Mouse (Mus musculus) lung, embryonic 16.5 days (tissue): Measurements from ENCODE around the gene Foxf2. TPM values are rescaled to one million over a fixed set of nuclear protein-coding genes. Genes with fewer than 3 reads are reported as not detected.
A peak's percentile ranks its signal among the peaks of the same experiment; 100 is the strongest.

Source experiments
- ATAC-seq: fragments of 200-750 bp; cut with Nextera tagmentation; 2 replicates; pipeline ENCODE4 v1.8.0; 2017; ENCODE audit warnings: low read depth, mild to moderate bottlenecking, moderate library complexity
- H3K27ac ChIP-seq: fragments of 300-500 bp; sonication (generic); 2 replicates; pipeline ENCODE4 v1.5.1; 2014; ENCODE audit warnings: mild to moderate bottlenecking, control low read depth, low read length
- H3K27me3 ChIP-seq: fragments of 300-500 bp; sonication (generic); 2 replicates; pipeline ENCODE4 v1.6.1; 2014; ENCODE audit warnings: low read depth, low read length, mixed read lengths; ENCODE audit not compliant: control insufficient read depth, insufficient read depth
- H3K36me3 ChIP-seq: fragments of 300-500 bp; sonication (generic); 2 replicates; pipeline ENCODE4 v1.6.1; 2014; ENCODE audit warnings: low read length; ENCODE audit not compliant: control insufficient read depth, insufficient read depth
- H3K4me1 ChIP-seq: fragments of 300-500 bp; sonication (generic); replicated peaks from 2 replicates; pipeline ENCODE4 v1.6.1; 2014; ENCODE audit warnings: low read length, mixed read lengths; ENCODE audit not compliant: control insufficient read depth, insufficient read depth
- H3K4me2 ChIP-seq: fragments of 300-500 bp; sonication (generic); 2 replicates; pipeline ENCODE4 v1.6.1; 2014; ENCODE audit warnings: low read depth, low read length, control low read depth
- H3K4me3 ChIP-seq: fragments of 300-500 bp; sonication (generic); 2 replicates; pipeline ENCODE4 v1.5.1; 2014; ENCODE audit warnings: mild to moderate bottlenecking, low read length, control low read depth
- H3K9ac ChIP-seq: fragments of 300-500 bp; sonication (generic); 2 replicates; pipeline ENCODE4 v1.6.1; 2014; ENCODE audit warnings: low read length, control low read depth
- H3K9me3 ChIP-seq: fragments of 300-500 bp; sonication (generic); 2 replicates; pipeline ENCODE4 v1.6.1; 2016; ENCODE audit warnings: low read length; ENCODE audit not compliant: control insufficient read depth
- WGBS: fragments of 180-500 bp; shearing (Covaris S2); extraction: QIAGEN DNeasy Blood & Tissue Kit; methylation state at CpG from one replicate; pipeline ENCODE4 v1.1.7; 2014; 5-methylcytosine and 5-hydroxymethylcytosine counted together
- polyA plus RNA-seq: library from polyadenylated mRNA; unstranded; fragments of >200 nt; fragmentation: Nextera tagmentation; extraction: Ambion mirVana; gene quantifications from 2 replicates; pipeline ENCODE4 v1.2.1, GENCODE M21; 2015

Foxf2 gene
- 19.4 and 22.9 TPM in 2 replicates for polyA plus RNA-seq

DNA sequence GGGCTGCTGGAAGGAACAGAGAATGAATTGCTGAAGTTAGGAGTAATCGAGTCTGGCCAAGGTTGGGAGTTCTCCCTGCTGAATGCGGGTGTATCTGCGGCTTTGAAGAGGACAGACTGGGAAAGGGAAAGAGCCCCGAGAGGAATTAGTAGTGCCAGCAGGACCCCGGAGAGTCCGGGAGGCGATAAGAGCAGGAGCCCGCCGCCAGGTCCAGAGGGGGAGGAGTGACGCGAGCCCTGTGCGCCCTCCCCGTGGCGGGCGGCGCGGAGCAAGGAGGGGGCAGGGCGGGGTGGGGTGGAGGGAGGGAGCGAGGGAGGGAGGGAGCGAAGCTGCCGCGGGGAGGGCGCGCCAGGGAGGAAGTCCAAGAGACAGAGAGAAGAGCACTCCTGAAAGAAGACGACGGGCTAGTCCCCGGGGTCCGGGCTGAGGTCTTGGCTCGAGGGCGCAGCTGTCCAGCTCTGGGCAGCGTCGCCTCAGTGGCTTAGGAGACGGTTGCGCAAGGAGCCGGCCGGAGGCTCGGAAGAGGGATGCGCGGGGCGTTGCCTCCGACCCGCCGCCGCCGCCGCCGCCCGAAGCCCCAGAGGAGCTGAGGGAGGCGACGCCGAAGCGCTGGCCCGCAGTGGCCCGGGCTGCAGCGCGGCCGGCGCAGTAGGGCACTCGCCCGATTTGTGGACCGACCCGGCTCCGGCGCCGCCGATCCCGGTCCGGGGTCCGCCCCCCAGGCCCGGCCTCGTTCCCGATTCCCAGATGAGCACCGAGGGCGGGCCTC, at the start of gene Foxf2:
Gene Foxf2, plus strand, starts transcription at position 484 of the 769 bp plus-strand sequence.
- Histone ChIP-seq H3K4me2 (peak within 1 kb of the TSS; percentile 78), H3K9ac (peak within 1 kb of the TSS; percentile 86), H3K9me3 (no peaks in the 10 kb centered on the region), H3K27ac (peak within 1 kb of the TSS; percentile 86), H3K4me1 (peaks cover 6% of the 10 kb centered on the region; the same call in 1 of the 2 replicates), H3K36me3 (no peaks in the 10 kb centered on the region), H3K27me3 (peaks cover 92% of the 10 kb centered on the region), H3K4me3 (peak within 1 kb of the TSS; percentile 68)
- under 1% methylated on average over 48 of the region's 74 CpGs for WGBS
- peak; percentile 89 for ATAC-seq

DNA sequence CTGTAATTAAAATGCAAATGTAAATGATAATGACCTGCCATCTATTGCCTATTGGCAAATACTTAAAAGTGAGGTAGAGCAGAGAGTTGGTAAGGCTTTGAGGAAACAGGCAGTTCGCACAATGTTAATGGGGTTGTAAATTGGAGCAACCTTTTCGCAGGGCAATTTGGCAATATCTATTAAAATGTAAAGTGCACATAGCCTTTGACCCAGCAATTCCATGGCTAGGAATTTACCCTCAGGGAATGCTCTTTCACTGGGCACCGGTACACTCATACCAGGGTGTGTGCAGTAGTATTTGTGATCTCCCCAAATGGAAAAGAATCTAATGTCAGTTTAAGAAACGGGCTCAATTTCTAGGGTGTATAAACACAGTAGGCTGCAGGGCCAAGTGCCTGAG, 48.9 kb upstream of the Foxf2 start:
- H3K9ac ChIP-seq, result no peak overlapping the region
- no peaks in the 10 kb centered on the region for H3K36me3 ChIP-seq
- 78% methylated on average over 4 of the region's 4 CpGs for WGBS
- no peaks in the 10 kb centered on the region for H3K27me3 ChIP-seq
- H3K4me1 ChIP-seq, result no peaks in the 10 kb centered on the region
- H3K4me3 ChIP-seq, result no peak overlapping the region
- no peak overlapping the region for H3K27ac ChIP-seq
- no peak for ATAC-seq
- no peaks in the 10 kb centered on the region for H3K9me3 ChIP-seq
- no peak overlapping the region for H3K4me2 ChIP-seq

DNA sequence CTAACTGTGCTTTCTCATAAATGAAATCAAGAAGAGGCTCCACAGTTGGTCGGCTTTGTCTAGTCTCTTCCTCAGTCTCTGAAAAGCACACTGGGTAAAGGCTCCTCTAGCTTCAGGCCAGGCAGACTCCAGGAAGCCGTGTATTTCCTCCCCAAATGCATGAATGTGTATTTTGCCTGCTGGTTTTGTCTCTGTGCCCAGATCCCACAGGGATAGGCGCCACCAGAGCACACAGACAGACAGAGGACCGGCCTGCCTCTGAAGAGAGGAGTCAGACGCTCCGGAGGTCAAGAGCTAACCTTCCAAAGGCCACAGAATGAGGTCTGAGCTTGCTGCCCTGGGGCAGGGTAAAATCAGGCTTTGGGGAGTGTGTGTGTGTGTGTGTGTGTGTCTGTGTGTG, 48.0 kb upstream of the Foxf2 start:
- no peaks in the 10 kb centered on the region for H3K27me3 ChIP-seq
- H3K9ac ChIP-seq, result no peak overlapping the region
- H3K4me1 ChIP-seq, result no peaks in the 10 kb centered on the region
- H3K4me2 ChIP-seq, result no peak overlapping the region
- no peak overlapping the region for H3K4me3 ChIP-seq
- no peaks in the 10 kb centered on the region for H3K36me3 ChIP-seq
- no peak overlapping the region for H3K27ac ChIP-seq
- H3K9me3 ChIP-seq, result no peaks in the 10 kb centered on the region
- peak; percentile 47; the same call in 1 of the 2 replicates for ATAC-seq
- 21% methylated on average over 6 of the region's 6 CpGs for WGBS

DNA sequence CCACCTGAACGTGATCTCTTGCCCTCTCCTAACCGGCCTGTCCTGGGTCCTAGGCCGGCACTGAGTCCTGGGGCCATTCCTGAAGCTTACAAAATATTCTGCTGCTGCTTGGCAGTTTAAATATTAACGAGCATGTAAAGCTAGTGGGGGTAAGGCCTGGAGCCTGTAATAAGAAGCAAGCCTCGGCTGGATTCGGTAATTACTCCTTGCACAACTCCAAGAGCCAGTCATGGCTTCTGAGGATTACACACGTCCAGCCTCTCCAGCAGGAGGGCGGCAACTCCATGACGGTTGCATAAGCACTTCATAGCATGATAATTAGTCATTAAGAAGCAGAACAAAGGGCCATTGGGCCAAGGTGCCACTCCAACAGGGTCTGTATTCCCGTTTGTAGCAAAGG, 47.2 kb upstream of the Foxf2 start:
- H3K27me3 ChIP-seq, result no peaks in the 10 kb centered on the region
- no peaks in the 10 kb centered on the region for H3K9me3 ChIP-seq
- H3K4me1 ChIP-seq, result no peaks in the 10 kb centered on the region
- H3K27ac ChIP-seq, result no peak overlapping the region
- no peak overlapping the region for H3K9ac ChIP-seq
- H3K4me3 ChIP-seq, result no peak overlapping the region
- ATAC-seq, result peak; percentile 61
- H3K4me2 ChIP-seq, result no peak overlapping the region
- 59% methylated on average over 10 of the region's 10 CpGs for WGBS
- no peaks in the 10 kb centered on the region for H3K36me3 ChIP-seq

DNA sequence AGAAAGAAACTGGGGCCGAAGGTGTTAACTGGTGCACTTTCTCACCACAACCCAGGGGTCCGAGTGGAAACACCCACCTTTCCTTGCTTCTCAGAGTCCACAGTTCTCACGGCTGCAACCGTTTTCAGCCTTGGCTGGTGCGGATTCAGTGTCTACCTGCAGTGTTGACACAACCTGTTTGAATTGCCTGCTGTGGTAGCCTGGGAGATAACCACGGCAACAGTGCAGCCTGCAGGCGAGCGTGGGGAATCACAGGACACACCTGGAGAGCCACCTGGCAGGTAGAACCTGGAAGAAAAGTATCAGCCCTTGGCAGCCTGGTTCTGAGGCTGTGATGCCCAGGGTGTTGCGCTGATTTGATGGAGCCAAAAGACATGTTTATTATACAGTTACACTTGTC, 45.8 kb upstream of the Foxf2 start:
- Histone ChIP-seq H3K4me3 (peak overlapping the region; percentile 14; the same call in 1 of the 2 replicates), H3K9me3 (no peaks in the 10 kb centered on the region), H3K27me3 (no peaks in the 10 kb centered on the region), H3K27ac (no peak overlapping the region), H3K9ac (no peak overlapping the region), H3K4me1 (no peaks in the 10 kb centered on the region), H3K4me2 (peak overlapping the region; percentile 44; the same call in 1 of the 2 replicates), H3K36me3 (no peaks in the 10 kb centered on the region)
- no peak for ATAC-seq
- WGBS, result 51% methylated on average over 9 of the region's 9 CpGs

DNA sequence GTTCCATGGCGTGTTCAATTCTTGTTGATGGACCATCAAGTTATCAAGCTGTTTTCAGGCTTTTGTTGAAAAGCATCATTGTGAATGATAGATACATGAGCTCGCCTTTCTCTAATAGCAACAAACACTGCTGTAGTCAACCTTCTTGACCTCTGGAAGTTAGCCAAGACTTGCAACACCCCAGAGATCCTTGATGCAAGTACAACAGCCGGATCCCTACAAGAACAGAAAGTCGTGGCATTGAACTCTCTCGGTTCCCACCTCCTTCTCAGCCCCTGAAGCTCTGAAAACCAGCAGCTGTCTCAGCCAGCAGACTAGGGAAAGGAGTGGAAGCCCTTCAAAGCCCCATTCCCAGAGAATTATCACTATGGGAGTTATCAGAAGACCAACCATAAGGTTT, 38.3 kb upstream of the Foxf2 start:
- peak; percentile 45; the same call in 1 of the 2 replicates for ATAC-seq
- Histone ChIP-seq H3K4me2 (no peak overlapping the region), H3K27ac (no peak overlapping the region), H3K4me3 (no peak overlapping the region), H3K4me1 (0 out of 2 replicates have a peak, but pooled peaks cover 3% of the 10 kb centered on the region), H3K36me3 (no peaks in the 10 kb centered on the region), H3K27me3 (no peaks in the 10 kb centered on the region), H3K9ac (no peak overlapping the region), H3K9me3 (peaks cover 3% of the 10 kb centered on the region; the same call in 1 of the 2 replicates)
- WGBS, result 39% methylated on average over 5 of the region's 5 CpGs

DNA sequence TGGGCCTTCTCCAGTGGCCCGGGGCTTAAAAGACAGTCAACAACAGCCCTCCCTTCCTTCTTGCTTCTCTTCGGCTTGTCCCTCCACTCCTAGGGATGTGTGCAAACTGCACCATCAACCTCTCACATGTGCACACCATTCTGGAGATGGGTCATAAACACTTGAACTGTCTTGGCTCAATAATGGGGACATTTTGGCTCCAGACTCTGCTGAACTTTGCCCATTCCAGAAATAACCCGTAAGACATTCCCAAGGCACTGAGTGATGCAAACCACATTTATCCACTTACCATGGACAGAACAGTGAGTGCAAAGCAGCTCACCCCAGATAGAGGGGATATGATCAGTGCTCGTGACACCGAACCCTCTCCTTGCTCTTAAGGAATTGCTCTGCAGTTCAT, 26.0 kb upstream of the Foxf2 start:
- no peaks in the 10 kb centered on the region for H3K4me1 ChIP-seq
- no peak overlapping the region for H3K4me2 ChIP-seq
- H3K27me3 ChIP-seq, result no peaks in the 10 kb centered on the region
- no peaks in the 10 kb centered on the region for H3K36me3 ChIP-seq
- ATAC-seq, result peak; percentile 82
- H3K9me3 ChIP-seq, result no peaks in the 10 kb centered on the region
- H3K27ac ChIP-seq, result no peak overlapping the region
- no peak overlapping the region for H3K9ac ChIP-seq
- H3K4me3 ChIP-seq, result no peak overlapping the region
- 67% methylated on average over 5 of the region's 5 CpGs for WGBS

DNA sequence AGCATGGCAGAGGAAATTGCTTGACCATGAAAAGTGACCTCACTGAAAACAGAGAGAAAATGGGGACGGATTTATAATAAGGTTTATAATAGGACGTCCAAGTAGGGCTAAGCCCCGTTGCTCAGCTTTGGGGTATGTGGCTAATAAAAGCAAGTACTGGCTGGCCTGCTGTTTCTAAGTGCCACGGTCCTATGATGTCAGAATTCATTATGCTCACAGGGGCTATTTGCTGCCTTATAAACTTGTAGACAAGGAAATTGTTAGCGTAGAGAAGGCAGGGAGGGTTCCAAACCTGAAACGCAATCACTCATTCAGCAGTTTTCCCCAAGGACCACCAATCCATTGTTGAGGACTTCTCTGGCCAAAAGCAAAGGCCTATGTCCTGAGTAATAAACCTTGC, 21.7 kb upstream of the Foxf2 start:
- ATAC-seq, result no peak
- 79% methylated on average over 6 of the region's 6 CpGs for WGBS
- no peak overlapping the region for H3K4me3 ChIP-seq
- H3K9ac ChIP-seq, result no peak overlapping the region
- H3K9me3 ChIP-seq, result no peaks in the 10 kb centered on the region
- H3K36me3 ChIP-seq, result no peaks in the 10 kb centered on the region
- no peaks in the 10 kb centered on the region for H3K4me1 ChIP-seq
- H3K27me3 ChIP-seq, result no peaks in the 10 kb centered on the region
- H3K27ac ChIP-seq, result no peak overlapping the region
- no peak overlapping the region for H3K4me2 ChIP-seq

DNA sequence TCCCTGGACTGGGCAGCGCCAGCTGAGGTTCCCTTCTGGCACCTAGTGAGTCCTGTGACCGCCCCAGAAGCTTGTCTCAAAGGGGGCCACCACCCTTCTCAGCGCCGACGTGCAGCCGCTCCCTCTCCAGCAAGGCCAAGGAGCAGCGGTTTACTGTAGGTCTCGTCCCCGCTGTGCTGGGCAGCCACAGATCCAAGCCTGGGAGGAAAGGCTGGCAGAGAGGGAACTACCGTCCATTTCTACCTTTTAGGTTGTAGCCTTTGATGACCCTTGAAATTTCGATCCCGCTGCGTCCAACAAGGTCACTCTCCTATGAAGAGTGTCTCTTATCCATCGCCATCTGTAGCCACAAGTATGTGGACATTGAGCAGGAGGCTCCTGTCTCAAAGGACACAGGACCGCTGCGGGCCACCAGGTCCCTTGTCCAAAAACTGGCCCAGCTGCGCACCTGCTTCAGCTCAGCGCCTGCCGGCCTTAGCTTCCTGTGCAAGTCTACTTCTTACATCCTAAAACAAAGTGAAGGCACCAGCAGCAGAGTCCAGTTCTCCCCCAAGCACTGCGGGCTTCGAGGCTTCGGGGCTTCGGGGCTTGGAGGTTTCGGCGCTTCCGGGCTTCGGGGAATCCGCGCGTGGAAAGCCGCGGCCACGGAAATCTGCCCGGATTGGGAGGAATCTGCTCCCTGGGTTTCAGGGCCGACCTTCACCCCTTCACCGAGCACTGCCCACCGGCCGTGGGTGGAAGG, 10.7 kb upstream of the Foxf2 start:
- Histone ChIP-seq H3K4me2 (no peak overlapping the region), H3K27me3 (peaks cover 67% of the 10 kb centered on the region), H3K4me3 (no peak overlapping the region), H3K36me3 (no peaks in the 10 kb centered on the region), H3K4me1 (peaks cover 5% of the 10 kb centered on the region; the same call in 1 of the 2 replicates), H3K27ac (no peak overlapping the region), H3K9ac (no peak overlapping the region), H3K9me3 (no peaks in the 10 kb centered on the region)
- no peak for ATAC-seq
- WGBS, result 17% methylated on average over 38 of the region's 38 CpGs
